Mouse (Mus musculus) brain, adult 2 months (tissue): ENCODE results near the gene Fam168a.
A peak's percentile ranks its signal among the peaks of the same experiment; 100 is the strongest.

Experiments used
- DNase-seq: peaks from one replicate; pipeline ENCODE4 v3.0.0; 2011; ENCODE audit warnings: low read depth, low spot score

The Fam168a gene

GRCm38 (mm10) chr7:100866675-100867074 lies 160.2 kb downstream of the Fam168a start:
- DNase-seq: peak; percentile 85

GRCm38 (mm10) chr7:100867561-100867960 lies 161.1 kb downstream of the Fam168a start:
- no peak for DNase-seq

GRCm38 (mm10) chr7:100868551-100868950 lies 162.1 kb downstream of the Fam168a start:
- DNase-seq: no peak

- DNase-seq: no peak
Observed at GRCm38 (mm10) chr7:100869877-100870629, 163.6 kb downstream of the Fam168a start.

GRCm38 (mm10) chr7:100871355-100871754 lies 164.9 kb downstream of the Fam168a start:
- no peak for DNase-seq

GRCm38 (mm10) chr7:100871892-100872291 lies 165.5 kb downstream of the Fam168a start:
- no peak for DNase-seq

GRCm38 (mm10) chr7:100873197-100873596 lies 166.8 kb downstream of the Fam168a start:
- DNase-seq: no peak

GRCm38 (mm10) chr7:100875822-100876221 lies 169.4 kb downstream of the Fam168a start:
- no peak for DNase-seq

- DNase-seq: no peak
Observed at GRCm38 (mm10) chr7:100876293-100876692, 169.9 kb downstream of the Fam168a start.

GRCm38 (mm10) chr7:100876771-100877170 lies 170.3 kb downstream of the Fam168a start:
- DNase-seq: no peak

- DNase-seq: peak; percentile 45
Observed at GRCm38 (mm10) chr7:100879595-100879994, 173.2 kb downstream of the Fam168a start.

- no peak for DNase-seq
Observed at GRCm38 (mm10) chr7:100881531-100881930, 175.1 kb downstream of the Fam168a start.

GRCm38 (mm10) chr7:100881950-100882349 lies 175.5 kb downstream of the Fam168a start:
- no peak for DNase-seq

GRCm38 (mm10) chr7:100884460-100884859 lies 178.0 kb downstream of the Fam168a start:
- no peak for DNase-seq

- peak; percentile 75 for DNase-seq
Observed at GRCm38 (mm10) chr7:100886535-100886934, 180.1 kb downstream of the Fam168a start.
